Mouse (Mus musculus) embryonic fibroblast, embryonic 13.5 days (primary cell): ENCODE measurements at regions not wholly inside any gene's neighbourhood (a gene's known extent, or its start where the extent isn't known, plus 50 kb on each side); places are given as distances from the start of the nearest gene placed in this dataset.

Experiments used
- CTCF ChIP-seq: IDR thresholded peaks from 2 replicates; pipeline ENCODE4 v1.5.1; 2011; ENCODE audit warnings: mild to moderate bottlenecking, control low read depth, low read length, moderate library complexity, borderline replicate concordance; ENCODE audit not compliant: insufficient read depth
- POLR2A ChIP-seq: IDR thresholded peaks from 2 replicates; pipeline ENCODE4 v1.6.1; 2011; ENCODE audit warnings: low read depth, mild to moderate bottlenecking, control low read depth, low read length, moderate library complexity

DNA sequence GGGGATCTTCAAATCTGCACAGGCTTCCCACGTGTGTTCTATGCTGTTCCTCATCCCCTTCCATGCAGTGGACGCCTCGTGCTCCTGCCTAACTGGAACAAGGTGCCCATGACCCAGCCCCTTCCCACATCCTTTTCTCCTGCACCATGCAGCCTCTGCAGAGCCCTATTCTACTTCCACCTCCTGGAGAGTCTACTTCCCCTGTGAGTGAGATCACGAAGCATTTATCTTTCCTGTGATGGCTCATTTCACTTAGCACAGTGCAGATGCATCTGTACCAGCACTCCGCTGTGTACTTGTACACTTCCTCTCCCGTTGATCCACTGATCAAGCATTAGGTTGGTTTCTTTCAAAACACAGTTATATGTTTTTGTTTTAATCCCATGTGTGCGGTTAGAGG is 69.5 kb upstream of the Dscam start:
- TF ChIP-seq CTCF (no peak), POLR2A (no peak)
